Mouse (Mus musculus) 416B (cell line): Measurements from ENCODE around the gene Gm4559.
A peak's percentile ranks its signal among the peaks of the same experiment; 100 is the strongest.
"Not testable (repeated sequence)": the region's sequence is repeated elsewhere in the genome, so short reads cannot be mapped to it uniquely, and the experiment has no call there.

Source experiments
- DNase-seq: peaks from one replicate; pipeline ENCODE4 v3.0.0; 2011; ENCODE audit warnings: low read depth

The Gm4559 gene

GRCm38 (mm10) chr7:142274263-142274662 is at the start of gene Gm4559:
TSS of gene Gm4559 (minus strand) at chr7:142274363.
- DNase-seq: not testable (repeated sequence)

- no peak for DNase-seq
Observed at GRCm38 (mm10) chr7:142323396-142324117, 49.4 kb upstream of the Gm4559 start.

- no peak for DNase-seq
Observed at GRCm38 (mm10) chr7:142322641-142323040, 48.5 kb upstream of the Gm4559 start.

GRCm38 (mm10) chr7:142321637-142322306 is 47.6 kb upstream of the Gm4559 start:
- not testable (repeated sequence) for DNase-seq

- DNase-seq: no peak
Observed at GRCm38 (mm10) chr7:142320906-142321305, 46.7 kb upstream of the Gm4559 start.

- DNase-seq: no peak
Observed at GRCm38 (mm10) chr7:142319124-142319523, 45.0 kb upstream of the Gm4559 start.

GRCm38 (mm10) chr7:142317216-142317615 is 43.1 kb upstream of the Gm4559 start:
- no peak for DNase-seq

GRCm38 (mm10) chr7:142316558-142316957 is 42.4 kb upstream of the Gm4559 start:
- DNase-seq: peak; percentile 52

- no peak for DNase-seq
Observed at GRCm38 (mm10) chr7:142314600-142315285, 40.6 kb upstream of the Gm4559 start.

GRCm38 (mm10) chr7:142303929-142304328 is 29.8 kb upstream of the Gm4559 start:
- not testable (repeated sequence) for DNase-seq

- DNase-seq: no peak
Observed at GRCm38 (mm10) chr7:142303249-142303648, 29.1 kb upstream of the Gm4559 start, which contains the start of gene Krtap5-4. TSS of gene Krtap5-4 (plus strand) at chr7:142303549.

GRCm38 (mm10) chr7:142297018-142297417 is 22.9 kb upstream of the Gm4559 start, which contains the start of gene Krtap5-1:
TSS of gene Krtap5-1 (minus strand) at chr7:142297118.
- DNase-seq: not testable (repeated sequence)

GRCm38 (mm10) chr7:142296108-142296507 is 21.9 kb upstream of the Gm4559 start:
- DNase-seq: not testable (repeated sequence)

- DNase-seq: no peak
Observed at GRCm38 (mm10) chr7:142295418-142295817, 21.3 kb upstream of the Gm4559 start.

- peak; percentile 6 for DNase-seq
Observed at GRCm38 (mm10) chr7:142293851-142294250, 19.7 kb upstream of the Gm4559 start.

GRCm38 (mm10) chr7:142285910-142286612 is 11.9 kb upstream of the Gm4559 start:
- DNase-seq: not testable (repeated sequence)

GRCm38 (mm10) chr7:142285130-142285835 is 11.1 kb upstream of the Gm4559 start:
- DNase-seq: peak; percentile 62

GRCm38 (mm10) chr7:142284615-142285080 is 10.5 kb upstream of the Gm4559 start:
- peak; percentile 89 for DNase-seq

- DNase-seq: peak; percentile 70
Observed at GRCm38 (mm10) chr7:142284023-142284591, 9.9 kb upstream of the Gm4559 start.

- not testable (repeated sequence) for DNase-seq
Observed at GRCm38 (mm10) chr7:142282847-142283246, 8.7 kb upstream of the Gm4559 start.

- DNase-seq: peak; percentile 9
Observed at GRCm38 (mm10) chr7:142279291-142279690, 5.1 kb upstream of the Gm4559 start.
